Mouse (Mus musculus) heart, postnatal 0 days (tissue): Measurements from ENCODE around the gene Slamf9.

Experiments used
- CTCF ChIP-seq: IDR thresholded peaks from 2 replicates; pipeline ENCODE4 v1.5.1; 2016; ENCODE audit warnings: antibody characterized with exemption, control low read depth, low read depth
- EP300 ChIP-seq: IDR thresholded peaks from 2 replicates; pipeline ENCODE4 v1.6.1; 2016; ENCODE audit warnings: antibody characterized with exemption, low read depth

- TF ChIP-seq CTCF (no peak), EP300 (no peak)
Measured at GRCm38 (mm10) chr1:172474196-172474595, 962 bp upstream of the Slamf9 start.
